Comparison of ENCODE assay signal across 8 mouse cellular contexts in the genomic region with DNA sequence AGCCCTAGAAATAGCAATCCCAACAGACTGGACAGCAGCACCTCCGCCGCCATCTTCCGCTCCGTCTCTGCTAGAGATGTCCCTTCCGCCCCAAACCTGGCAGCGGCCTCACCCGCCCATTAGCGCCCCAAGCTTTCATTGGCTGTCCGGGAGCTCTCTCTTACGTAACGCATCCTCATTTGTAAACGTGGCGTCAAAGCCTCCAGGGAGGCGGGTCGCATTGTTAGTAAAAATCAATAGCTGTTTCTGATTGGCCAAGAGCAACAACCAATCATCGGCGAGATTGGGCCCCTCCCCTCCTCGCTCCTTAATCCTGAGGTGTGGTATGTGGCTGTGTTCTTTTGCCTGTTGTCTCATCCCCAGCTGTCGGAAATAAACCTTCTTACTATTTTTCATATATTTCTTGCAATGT. TPM values are rescaled to one million over a fixed set of nuclear protein-coding genes. Genes with fewer than 3 reads are reported as not detected.
A peak's percentile ranks its signal among the peaks of the same experiment; 100 is the strongest.
DNase-seq lines count a peak whose midpoint lies in the region; ATAC-seq lines count a peak whose summit lies in the region.

A gene (minus strand): TSS at position 66 of the 412 bp plus-strand sequence.

- no peaks in the 10 kb centered on the region for H3K27me3 ChIP-seq in hindbrain, embryonic 12.5 days

- peak within 1 kb of the TSS; percentile 84 for H3K4me3 ChIP-seq in hindbrain, embryonic 12.5 days

- H3K9ac ChIP-seq in hindbrain, embryonic 12.5 days = peak within 1 kb of the TSS; percentile 89

- H3K27ac ChIP-seq in hindbrain, embryonic 12.5 days = peak within 1 kb of the TSS; percentile 85

- peak within 1 kb of the TSS; percentile 94 for H3K4me2 ChIP-seq in hindbrain, embryonic 12.5 days (replicated peaks)

- under 1% methylated on average over 19 of the region's 19 CpGs for whole genome bisulfite sequencing in hindbrain, embryonic 12.5 days

- peaks cover 30% of the 10 kb centered on the region for H3K36me3 ChIP-seq in hindbrain, embryonic 12.5 days

- H3K4me1 ChIP-seq in hindbrain, embryonic 12.5 days = peaks cover 24% of the 10 kb centered on the region

- ATAC-seq in hindbrain, embryonic 12.5 days (ENCODE audit: low FRiP score) = peak; percentile 96

- DNase-seq in NIH3T3 (ENCODE audit: low read depth) = peak; percentile 99
- DNase-seq in cerebellum, postnatal 10 days = peak; percentile 98
- DNase-seq in frontal cortex, postnatal 10 days (ENCODE audit: low spot score in 2 of 2) = peak; percentile 95 to 97
- DNase-seq in layer of hippocampus, postnatal 14 days (ENCODE audit: low spot score in 2 of 2) = peak; percentile 91 to 99
- DNase-seq in lung, postnatal 14 days = peak; percentile 97
- DNase-seq in retina, adult 2 months (ENCODE audit: low read depth, low spot score) = peak; percentile 97
- peak; percentile 92 to 95 for DNase-seq in thymus, postnatal 36 days

- no peaks in the 10 kb centered on the region for H3K9me3 ChIP-seq in hindbrain, embryonic 12.5 days (replicated peaks)

RNA-seq across cellular contexts. Expression of the gene that starts here (rescaled TPM):
- polyA plus RNA-seq in hindbrain, embryonic 12.5 days (2016; fragmentation: Nextera tagmentation; extraction: Ambion mirVana) = 118 TPM in 2 replicates
- 100 to 1,000 TPM; 100 to 103 TPM for total RNA-seq in layer of hippocampus, postnatal 14 days (2021)

Comparison
In these comparisons a context has a peak if more than half of its experiments do, and no peak if none do; other contexts are left out.
1. Peak in every context shown above with its lines: DNase-seq, ATAC-seq, H3K4me3 ChIP-seq and H3K27ac ChIP-seq.